Mouse (Mus musculus) layer of hippocampus, adult 11-12 months (tissue): ENCODE measurements around the gene Cd101.

Experiments used
- DNase-seq: peaks from one replicate; pipeline ENCODE4 v3.0.0; 2022; ENCODE audit warnings: low spot score

Gene Cd101

GRCm38 (mm10) chr3:101029339-101029738 is at the start of gene Cd101:
Gene Cd101 (minus strand): TSS chr3:101029556.
- no peak for DNase-seq

DNA sequence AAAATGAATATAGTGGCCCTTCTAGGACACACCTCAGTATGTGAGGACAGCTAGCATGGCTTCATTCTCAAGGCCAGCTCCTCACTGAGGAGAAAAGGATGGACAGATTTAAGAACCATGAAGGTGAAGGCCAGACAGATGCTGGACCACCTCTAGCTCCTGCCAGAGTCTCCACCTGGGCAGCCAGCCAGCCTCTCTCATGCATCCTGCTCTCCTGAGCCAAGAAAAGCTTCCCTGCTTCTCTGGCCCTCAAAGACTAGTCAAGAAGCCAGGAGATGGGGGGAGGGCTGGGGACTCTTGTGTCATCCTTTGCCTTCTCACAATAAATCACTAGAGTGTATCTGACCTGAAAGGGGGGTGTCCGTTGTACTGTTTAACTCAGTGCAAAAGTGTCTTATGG is 49.0 kb upstream of the Cd101 start:
- DNase-seq = no peak

GRCm38 (mm10) chr3:101077710-101078100 is 48.3 kb upstream of the Cd101 start:
- DNase-seq = no peak

DNA sequence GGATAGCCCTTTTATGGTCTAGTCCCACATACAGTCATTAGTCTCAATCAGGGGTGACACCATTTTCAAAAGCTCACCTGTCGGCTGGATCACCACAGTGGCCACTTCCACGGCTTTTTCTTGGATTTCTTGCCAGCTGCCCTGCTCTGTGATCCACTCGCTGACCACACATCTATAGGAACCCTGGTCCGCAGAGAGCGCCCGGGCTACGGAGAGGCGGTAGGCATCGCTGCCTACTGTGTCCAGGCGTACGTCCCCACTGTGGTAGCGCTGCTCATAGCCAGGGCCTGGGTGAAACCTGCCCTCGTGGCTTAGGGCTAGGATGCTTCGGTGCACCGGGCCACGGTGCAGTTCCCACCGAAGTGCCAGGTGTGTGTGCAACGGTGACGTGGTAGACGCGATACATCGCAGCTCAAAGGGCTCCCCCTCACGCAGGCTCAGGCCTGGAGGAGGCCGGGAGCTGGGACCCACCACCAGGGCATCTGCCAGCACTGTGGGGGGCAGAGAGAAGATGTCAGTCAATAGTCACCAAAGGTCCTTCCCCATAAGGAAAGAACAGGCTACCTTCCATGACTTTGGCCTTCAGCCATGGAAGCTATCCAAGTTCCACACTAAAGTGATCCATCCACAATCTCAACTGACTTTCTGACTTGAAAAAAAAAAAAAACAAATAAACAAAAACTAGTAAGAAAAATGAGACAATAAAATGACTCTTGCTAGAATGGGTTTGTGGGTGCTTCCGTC is 47.8 kb upstream of the Cd101 start:
- DNase-seq = no peak

DNA sequence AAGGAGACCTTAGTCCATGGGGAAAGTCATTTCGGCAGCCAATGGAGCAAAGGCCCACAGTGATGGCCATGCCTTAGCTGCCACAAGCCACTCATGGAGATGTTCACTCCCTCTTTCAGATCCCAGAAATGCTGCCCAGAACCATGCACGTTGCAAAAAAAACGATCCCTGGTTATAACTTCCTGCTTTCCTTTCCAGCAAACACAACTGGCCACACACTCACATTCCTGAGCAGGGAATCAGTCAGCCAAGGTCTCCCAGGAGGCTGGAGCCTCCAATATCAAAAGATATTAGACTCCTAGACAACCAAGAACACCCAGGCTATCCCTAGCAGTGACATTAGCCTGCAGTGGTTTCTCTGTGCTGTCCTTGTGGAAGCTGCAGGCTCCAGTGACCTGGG is 46.5 kb upstream of the Cd101 start:
- DNase-seq = no peak

DNA sequence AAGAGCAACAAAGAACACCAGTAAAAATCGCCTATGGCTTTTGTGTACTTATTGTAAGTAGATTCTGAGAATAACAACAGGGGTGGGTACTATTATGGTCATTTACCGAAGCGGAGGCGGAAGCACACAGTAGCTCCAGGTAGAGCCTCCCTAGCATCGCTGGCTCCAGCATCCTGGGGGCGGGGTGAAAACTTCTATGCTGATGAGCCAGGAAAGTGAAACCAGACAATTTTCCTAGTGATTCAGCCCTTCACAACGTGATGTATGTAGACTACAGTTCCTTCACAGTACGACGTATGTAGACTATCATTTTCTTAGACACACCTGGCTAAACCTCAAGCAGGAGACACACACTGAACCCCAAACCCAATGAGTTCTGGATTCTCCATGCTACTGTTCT is 44.0 kb upstream of the Cd101 start:
- DNase-seq = no peak

- DNase-seq = no peak
Measured at GRCm38 (mm10) chr3:101072506-101073215, 43.3 kb upstream of the Cd101 start.

DNA sequence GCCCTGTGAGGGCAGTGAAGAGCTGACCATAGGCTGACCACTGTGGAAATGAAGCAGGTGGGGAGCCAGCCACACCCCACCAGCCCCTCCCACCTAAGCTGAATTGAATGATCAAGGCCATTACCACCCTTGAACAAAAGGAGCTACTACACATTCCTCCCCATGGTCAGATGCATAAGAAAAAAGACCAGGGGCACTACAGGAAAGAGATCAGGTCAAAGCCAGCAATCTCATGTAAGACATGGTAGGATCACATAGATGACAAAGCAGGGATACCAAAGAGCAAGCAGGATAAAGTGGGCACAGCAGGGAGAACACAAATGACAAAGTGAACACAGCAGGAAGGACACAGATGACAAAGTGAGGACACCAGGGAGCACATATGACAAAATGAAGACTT is 42.2 kb upstream of the Cd101 start:
- no peak for DNase-seq

- DNase-seq = no peak
Measured at GRCm38 (mm10) chr3:101070796-101071235, 41.5 kb upstream of the Cd101 start.

DNA sequence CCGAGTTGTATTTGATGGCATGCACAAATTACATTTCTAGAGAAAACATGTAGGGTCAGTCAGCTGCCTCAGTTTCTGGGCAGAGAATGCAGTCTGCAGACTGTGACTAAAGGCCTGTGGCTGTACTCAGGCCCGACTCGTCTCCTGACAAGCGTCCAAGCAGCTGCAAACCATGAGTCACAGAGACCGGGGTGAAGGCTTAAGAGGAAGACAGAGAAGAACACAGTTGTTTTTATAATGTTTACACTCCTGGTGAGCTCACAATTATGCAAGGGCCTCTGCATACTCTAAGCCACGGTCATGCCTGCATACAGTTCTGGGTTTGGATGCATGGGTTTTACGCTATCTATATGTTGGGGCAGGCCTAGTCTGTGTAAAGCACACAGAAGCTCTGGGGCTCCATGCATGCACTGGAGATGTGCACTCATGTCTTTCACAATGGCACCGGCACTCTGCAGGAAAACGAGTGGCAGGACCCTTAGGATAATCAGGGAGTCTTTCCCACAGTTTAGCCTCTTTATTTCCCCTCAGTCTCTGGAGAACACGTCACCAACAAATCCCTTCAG is 41.0 kb upstream of the Cd101 start:
- no peak for DNase-seq

DNA sequence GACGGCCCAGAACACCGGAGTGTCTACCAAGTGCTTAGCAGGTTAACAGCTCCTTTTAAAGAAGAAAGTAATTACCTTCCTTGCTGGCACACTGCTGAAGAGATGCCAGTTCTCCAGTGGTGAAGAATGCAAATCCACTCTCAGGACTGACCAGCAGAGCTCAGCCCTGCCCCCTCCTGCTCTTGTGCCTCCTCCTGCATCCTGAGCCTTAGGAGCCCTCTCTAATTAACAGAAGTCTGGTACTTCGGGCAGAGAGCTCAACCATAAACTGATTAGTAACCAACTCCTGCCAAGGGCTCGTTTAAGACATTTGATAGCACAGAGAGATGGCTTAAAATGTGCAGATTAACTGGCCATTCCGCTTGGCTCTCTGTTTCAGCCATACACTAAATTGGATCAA is 39.3 kb upstream of the Cd101 start:
- DNase-seq = no peak

DNA sequence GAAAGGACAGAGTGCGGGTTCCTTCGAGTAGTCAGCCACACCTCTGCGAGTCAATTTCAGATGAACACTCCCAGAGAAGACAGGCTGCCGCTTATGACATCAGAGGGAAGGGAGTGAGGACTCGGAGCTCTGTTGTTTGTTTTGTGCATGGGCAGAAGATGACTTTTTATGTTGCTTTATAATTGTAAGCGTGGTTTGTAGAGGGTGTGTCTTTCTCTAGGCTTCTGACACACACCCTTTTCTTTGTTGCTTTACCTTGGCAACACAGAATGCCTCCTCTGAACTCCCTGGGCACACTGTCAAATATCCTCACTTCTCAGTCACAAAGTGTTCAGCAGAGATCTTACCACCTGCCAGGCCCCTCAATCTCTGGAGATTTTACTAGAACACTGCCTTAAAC is 36.8 kb upstream of the Cd101 start:
- no peak for DNase-seq

DNA sequence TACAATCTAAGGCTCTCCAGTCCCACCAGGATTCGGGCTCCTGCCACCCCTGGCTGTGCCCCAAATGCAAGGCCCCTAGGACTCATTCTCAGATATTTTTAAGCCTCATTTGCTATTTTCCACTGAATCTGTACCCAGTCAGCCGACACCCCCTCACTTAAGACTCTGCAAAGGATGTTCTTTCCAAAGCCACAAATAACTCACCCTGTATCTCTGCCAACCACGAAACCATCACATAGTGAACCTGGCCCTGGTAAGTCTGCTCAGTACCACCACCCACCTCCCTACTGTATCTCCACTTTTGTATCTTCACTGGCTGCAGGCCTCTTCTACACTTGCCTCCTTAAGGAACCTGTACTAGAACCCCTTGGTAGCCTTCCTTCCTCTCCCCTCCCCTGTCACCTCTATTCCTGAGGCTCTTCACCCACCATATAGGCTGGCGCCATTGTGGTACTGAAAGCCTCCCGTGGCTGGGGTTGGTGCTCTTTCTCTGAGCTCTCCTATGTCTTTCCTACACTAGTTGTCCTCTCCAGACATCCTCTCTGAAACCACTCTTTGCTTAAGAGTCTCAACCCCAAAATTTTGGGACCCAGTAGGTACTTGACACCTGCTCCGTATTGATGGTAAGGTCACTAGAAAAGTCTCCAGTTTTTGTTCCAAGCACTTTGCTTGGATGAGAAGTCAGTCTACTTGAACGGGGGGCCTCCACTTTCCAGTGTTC is 32.7 kb upstream of the Cd101 start:
- DNase-seq = no peak

DNA sequence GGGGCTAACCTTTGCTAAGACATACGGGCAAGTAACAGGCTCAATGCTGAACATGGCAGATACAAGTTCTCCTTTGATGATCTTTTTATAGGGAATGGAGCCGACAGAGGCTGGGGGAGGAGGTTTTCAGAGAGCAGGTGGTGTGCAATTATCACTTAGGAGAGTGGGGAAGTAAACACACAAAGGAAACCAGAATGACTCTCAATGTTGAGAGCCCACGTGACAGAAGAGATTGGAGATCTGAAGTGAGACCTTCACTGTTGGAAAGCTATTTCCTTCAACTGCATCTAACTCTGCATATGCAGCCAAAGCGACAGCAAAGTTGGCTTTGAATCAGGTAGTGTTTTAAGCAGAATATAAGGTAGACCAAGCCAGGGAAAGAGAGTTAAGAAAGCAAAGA is 29.9 kb upstream of the Cd101 start:
- DNase-seq = no peak

DNA sequence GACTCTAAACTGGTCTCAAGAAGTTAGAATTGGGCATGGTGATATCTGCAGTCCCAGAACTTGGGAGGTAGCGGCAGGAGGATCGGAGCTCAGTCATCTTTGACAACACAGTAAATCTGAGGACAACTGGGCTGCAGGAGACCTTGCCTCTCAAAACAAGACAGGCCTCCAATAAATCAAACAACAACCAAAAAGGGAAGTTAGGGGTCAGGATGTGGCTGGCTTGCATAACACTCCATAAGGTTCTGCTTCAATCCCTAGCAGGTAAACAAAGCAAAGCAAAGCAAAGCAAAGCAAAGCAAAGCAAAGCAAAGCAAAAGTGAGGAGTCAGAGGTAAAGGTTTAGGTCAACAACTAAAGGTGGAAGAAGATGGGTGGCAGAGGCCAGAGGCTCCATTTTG is 28.8 kb upstream of the Cd101 start:
- no peak for DNase-seq

DNA sequence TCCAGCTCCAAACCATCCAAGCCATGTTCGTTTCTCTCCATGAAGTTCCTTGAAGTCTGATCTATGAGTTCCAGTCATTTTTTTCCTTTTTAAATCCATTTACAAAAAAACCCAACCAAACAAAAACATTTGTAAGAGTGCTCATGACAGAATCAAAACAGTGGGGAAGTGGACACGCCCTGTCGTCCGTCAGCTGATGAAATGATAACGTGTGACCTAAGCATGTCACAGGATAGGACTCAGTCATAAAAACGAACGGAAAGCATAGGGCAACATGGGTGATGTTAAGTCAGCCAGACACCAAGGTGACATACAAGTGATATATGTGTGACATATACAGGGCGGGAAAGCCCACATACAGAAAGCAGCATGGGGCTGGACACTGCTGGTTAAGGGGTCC is 25.9 kb upstream of the Cd101 start:
- no peak for DNase-seq

DNA sequence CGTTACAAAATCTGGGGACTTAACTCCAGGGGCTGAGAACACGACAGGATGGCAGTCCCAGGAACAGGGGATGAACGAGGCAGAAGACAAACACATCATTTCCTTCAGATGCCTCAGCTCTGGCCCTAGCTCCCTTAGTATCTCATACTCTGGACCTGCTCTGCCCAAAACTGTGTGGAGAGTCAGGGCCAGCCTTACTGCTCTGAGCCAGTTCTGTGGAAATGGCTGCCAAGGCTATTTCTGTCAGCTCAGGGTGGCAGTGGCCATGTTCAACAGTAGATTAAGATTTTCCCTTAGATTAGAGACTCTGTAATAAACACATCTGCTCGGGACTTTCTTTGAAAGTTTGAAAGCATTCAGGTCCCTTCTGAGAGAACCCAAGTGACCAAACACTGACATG is 22.2 kb upstream of the Cd101 start:
- no peak for DNase-seq

DNA sequence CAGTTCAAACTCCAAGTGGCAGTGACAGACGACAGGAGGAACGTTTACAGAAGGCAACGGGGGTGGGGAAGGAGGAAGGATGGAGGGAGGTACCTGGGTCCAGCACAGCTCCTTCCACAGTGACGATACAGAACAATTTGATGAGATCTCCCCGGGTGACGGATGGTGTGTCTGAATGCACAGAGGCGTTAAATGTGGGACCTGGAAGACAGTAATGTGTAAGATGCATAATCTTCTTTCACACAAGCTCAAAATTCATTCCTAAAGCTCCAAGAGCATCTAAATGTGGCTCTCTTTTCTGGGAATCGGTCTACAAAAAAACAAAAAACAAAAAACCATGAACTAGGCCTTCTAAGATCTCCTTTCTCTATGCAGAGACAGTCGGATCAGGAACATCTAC is 20.6 kb upstream of the Cd101 start:
- DNase-seq = no peak

DNA sequence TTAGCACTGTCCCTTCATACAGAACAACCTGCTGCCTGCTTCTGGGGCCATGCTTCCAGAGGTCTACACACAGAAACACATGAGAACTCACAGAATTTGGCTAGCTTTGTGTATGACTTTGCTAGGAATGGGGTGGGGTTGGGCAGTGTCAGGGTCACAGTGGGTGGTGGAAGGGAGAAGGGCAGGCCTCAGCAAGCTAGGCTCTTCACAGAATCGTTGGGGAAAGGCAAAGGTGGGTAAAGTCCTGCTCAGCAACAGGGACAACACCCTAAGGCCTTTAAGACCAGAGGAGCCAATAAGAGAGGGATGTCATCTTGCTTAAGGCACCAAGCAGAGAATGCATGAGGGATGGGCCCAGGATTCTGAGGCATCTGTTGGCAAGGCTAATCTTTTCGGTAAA is 19.4 kb upstream of the Cd101 start:
- DNase-seq = no peak

GRCm38 (mm10) chr3:101047586-101048275 is 18.4 kb upstream of the Cd101 start:
- DNase-seq = peak; percentile 80

- DNase-seq = no peak
Measured at GRCm38 (mm10) chr3:101045431-101045830, 16.1 kb upstream of the Cd101 start.

DNA sequence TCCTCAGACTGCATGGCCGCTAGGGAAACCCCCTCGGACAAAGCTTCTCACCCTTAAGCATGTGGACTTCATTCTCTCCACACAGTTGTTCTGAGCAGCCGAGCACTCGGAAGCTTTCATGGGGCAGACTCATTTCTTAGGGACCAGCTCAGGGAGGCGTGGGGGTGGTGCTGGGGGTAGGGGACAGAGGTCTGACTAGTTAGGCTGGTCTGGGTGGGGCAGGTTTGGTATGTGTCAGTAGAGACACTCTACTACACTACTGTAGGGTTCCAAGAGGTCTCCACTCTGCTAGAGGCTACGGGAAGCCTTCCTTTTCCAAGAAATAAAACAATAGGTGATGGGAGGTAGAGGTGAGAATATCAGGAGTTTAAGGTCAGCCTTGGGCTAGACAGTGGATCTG is 15.3 kb upstream of the Cd101 start:
- DNase-seq = no peak
